Mouse (Mus musculus) kidney, postnatal 10 days (tissue): ENCODE results near the gene Lrrc3.

Experiments
- DNase-seq: peaks from one replicate; pipeline ENCODE4 v3.0.0; 2021; ENCODE audit warnings: mixed read lengths

Gene Lrrc3

GRCm38 (mm10) chr10:77864762-77865143, 37.6 kb downstream of the Lrrc3 start:
- DNase-seq = no peak

GRCm38 (mm10) chr10:77864067-77864761, 38.1 kb downstream of the Lrrc3 start:
- DNase-seq = peak; percentile 67

- DNase-seq = no peak
Observed at GRCm38 (mm10) chr10:77861675-77862074, 40.7 kb downstream of the Lrrc3 start, which contains the start of gene Gm3285. TSS of gene Gm3285 (plus strand) at chr10:77861975.

GRCm38 (mm10) chr10:77852559-77852958, 49.8 kb downstream of the Lrrc3 start, which contains the start of gene Gm10318:
TSS of gene Gm10318 (plus strand) at chr10:77852859.
- DNase-seq = no peak
